Mouse (Mus musculus): ENCODE measurements around the gene Fthl17a.

- no peak for TF ChIP-seq CTCF (IDR thresholded peaks at IDR 0.05; ENCODE audit: low read depth)
- no peak for TF ChIP-seq EP300 (IDR thresholded peaks at IDR 0.05; ENCODE audit: low read depth)
Measured at GRCm38 (mm10) chrX:85249379-85249778, at the start of gene Fthl17a.
